Mouse (Mus musculus) intestine, embryonic 14.5 days (tissue): Measurements from ENCODE around the gene Tcf12. TPM values are rescaled to one million over a fixed set of nuclear protein-coding genes. Genes with fewer than 3 reads are reported as not detected.

Experiments
- ATAC-seq: fragments of 200-750 bp; cut with Nextera tagmentation; replicated peaks from 2 replicates; pipeline ENCODE4 v1.8.0; 2017; ENCODE audit warnings: low read depth, moderate number of reproducible peaks, moderate TSS enrichment, moderate library complexity; ENCODE audit not compliant: low FRiP score, low TSS enrichment
- DNase-seq: peaks from one replicate; pipeline ENCODE4 v3.0.0-alpha.2; 2018; ENCODE audit warnings: low spot score
- H3K27ac ChIP-seq: fragments of 300-500 bp; sonication (generic); 2 replicates; pipeline ENCODE4 v1.5.1; 2014; ENCODE audit warnings: low read depth, mild to moderate bottlenecking, control low read depth
- H3K27me3 ChIP-seq: fragments of 300-500 bp; sonication (generic); replicated peaks from 2 replicates; pipeline ENCODE4 v1.6.1; 2014; ENCODE audit warnings: low read length, control low read depth; ENCODE audit not compliant: control insufficient read depth, insufficient read depth
- H3K36me3 ChIP-seq: fragments of 300-500 bp; sonication (generic); 2 replicates; pipeline ENCODE4 v1.6.1; 2014; ENCODE audit warnings: low read length, control low read depth; ENCODE audit not compliant: control insufficient read depth, insufficient read depth
- H3K4me1 ChIP-seq: fragments of 300-500 bp; sonication (generic); replicated peaks from 2 replicates; pipeline ENCODE4 v1.6.1; 2014; ENCODE audit warnings: low read length, control low read depth, mixed read lengths; ENCODE audit not compliant: control insufficient read depth, insufficient read depth
- H3K4me2 ChIP-seq: fragments of 300-500 bp; sonication (generic); 2 replicates; pipeline ENCODE4 v1.6.1; 2014; ENCODE audit warnings: low read length
- H3K4me3 ChIP-seq: fragments of 300-500 bp; sonication (generic); 2 replicates; pipeline ENCODE4 v1.5.1; 2014; ENCODE audit warnings: low read depth, low read length, control low read depth, mixed read lengths
- H3K9ac ChIP-seq: fragments of 300-500 bp; sonication (generic); 2 replicates; pipeline ENCODE4 v1.6.1; 2014; ENCODE audit warnings: mild to moderate bottlenecking, low read length
- H3K9me3 ChIP-seq: fragments of 300-500 bp; sonication (generic); 2 replicates; pipeline ENCODE4 v1.6.1; 2016; ENCODE audit warnings: low read length, control low read depth; ENCODE audit not compliant: control insufficient read depth
- WGBS: fragments of 180-500 bp; shearing (Covaris S2); extraction: QIAGEN DNeasy Blood & Tissue Kit; methylation state at CpG from one replicate; pipeline ENCODE4 v1.1.7; 2014; 5-methylcytosine and 5-hydroxymethylcytosine counted together
- polyA plus RNA-seq: library from polyadenylated mRNA; unstranded; fragments of >200 nt; fragmentation: Nextera tagmentation; extraction: Ambion mirVana; gene quantifications from 2 replicates; pipeline ENCODE4 v1.2.1, GENCODE M21; 2014

The Tcf12 gene
- polyA plus RNA-seq, 1 experiment from 2014 or later = 57.5 TPM

- whole genome bisulfite sequencing = 71% methylated on average over 3 of the region's 3 CpGs
- Histone ChIP-seq H3K4me3 (no peak overlapping the region), H3K27ac (no peak overlapping the region), H3K27me3 (no peaks in the 10 kb centered on the region), H3K4me2 (no peak overlapping the region), H3K9me3 (no peaks in the 10 kb centered on the region), H3K9ac (no peak overlapping the region), H3K4me1 (0 out of 2 replicates have a peak, but pooled peaks cover 9% of the 10 kb centered on the region), H3K36me3 (no peaks in the 10 kb centered on the region)
- no peak for DNase-seq
- no peak for ATAC-seq
Observed at GRCm38 (mm10) chr9:72021512-72021911, 90.2 kb downstream of the Tcf12 start.

- Histone ChIP-seq H3K4me2 (no peak overlapping the region), H3K4me1 (no peaks in the 10 kb centered on the region), H3K36me3 (no peaks in the 10 kb centered on the region), H3K9ac (no peak overlapping the region), H3K9me3 (no peaks in the 10 kb centered on the region), H3K27me3 (no peaks in the 10 kb centered on the region), H3K27ac (no peak overlapping the region), H3K4me3 (no peak overlapping the region)
- 97% methylated on average over 1 of the region's 1 CpGs for WGBS
- ATAC-seq = no peak
- no peak for DNase-seq
Observed at GRCm38 (mm10) chr9:72016021-72016420, 95.7 kb downstream of the Tcf12 start.

GRCm38 (mm10) chr9:72014585-72015381 lies 96.9 kb downstream of the Tcf12 start:
- WGBS = 77% methylated on average over 4 of the region's 4 CpGs
- Histone ChIP-seq H3K27me3 (no peaks in the 10 kb centered on the region), H3K4me3 (no peak overlapping the region), H3K4me2 (no peak overlapping the region), H3K36me3 (no peaks in the 10 kb centered on the region), H3K4me1 (no peaks in the 10 kb centered on the region), H3K9ac (no peak overlapping the region), H3K27ac (no peak overlapping the region), H3K9me3 (no peaks in the 10 kb centered on the region)
- ATAC-seq = no peak
- no peak for DNase-seq

GRCm38 (mm10) chr9:72013541-72013940 lies 98.1 kb downstream of the Tcf12 start:
- no peaks in the 10 kb centered on the region for H3K36me3 ChIP-seq
- H3K9me3 ChIP-seq = no peaks in the 10 kb centered on the region
- no peak overlapping the region for H3K4me3 ChIP-seq
- no peaks in the 10 kb centered on the region for H3K27me3 ChIP-seq
- WGBS = 83% methylated on average over 1 of the region's 1 CpGs
- H3K4me1 ChIP-seq = no peaks in the 10 kb centered on the region
- DNase-seq = no peak
- H3K4me2 ChIP-seq = no peak overlapping the region
- ATAC-seq = no peak
- H3K27ac ChIP-seq = no peak overlapping the region
- no peak overlapping the region for H3K9ac ChIP-seq

GRCm38 (mm10) chr9:72008634-72009033 lies 103.0 kb downstream of the Tcf12 start:
- ATAC-seq (no peak), DNase-seq (no peak)
- no peak overlapping the region for H3K27ac ChIP-seq
- no peak overlapping the region for H3K4me2 ChIP-seq
- no peaks in the 10 kb centered on the region for H3K27me3 ChIP-seq
- H3K4me1 ChIP-seq = no peaks in the 10 kb centered on the region
- H3K9ac ChIP-seq = no peak overlapping the region
- no peak overlapping the region for H3K4me3 ChIP-seq
- H3K36me3 ChIP-seq = no peaks in the 10 kb centered on the region
- H3K9me3 ChIP-seq = no peaks in the 10 kb centered on the region
- 79% methylated on average over 1 of the region's 1 CpGs for WGBS

- Histone ChIP-seq H3K9me3 (no peaks in the 10 kb centered on the region), H3K27ac (no peak overlapping the region), H3K9ac (no peak overlapping the region), H3K4me3 (no peak overlapping the region), H3K36me3 (no peaks in the 10 kb centered on the region), H3K4me1 (0 out of 2 replicates have a peak, but pooled peaks cover 3% of the 10 kb centered on the region), H3K27me3 (no peaks in the 10 kb centered on the region), H3K4me2 (no peak overlapping the region)
- no peak for ATAC-seq
- 63% methylated on average over 3 of the region's 3 CpGs for WGBS
- DNase-seq = no peak
Observed at GRCm38 (mm10) chr9:71991147-71991546, 120.5 kb downstream of the Tcf12 start.

- DNase-seq (no peak), ATAC-seq (no peak)
- H3K36me3 ChIP-seq = no peaks in the 10 kb centered on the region
- no peak overlapping the region for H3K27ac ChIP-seq
- no peak overlapping the region for H3K9ac ChIP-seq
- H3K4me3 ChIP-seq = no peak overlapping the region
- H3K4me1 ChIP-seq = 0 out of 2 replicates have a peak, but pooled peaks cover 3% of the 10 kb centered on the region
- WGBS = 66% methylated on average over 1 of the region's 1 CpGs
- H3K4me2 ChIP-seq = no peak overlapping the region
- H3K9me3 ChIP-seq = no peaks in the 10 kb centered on the region
- no peaks in the 10 kb centered on the region for H3K27me3 ChIP-seq
Observed at GRCm38 (mm10) chr9:71990376-71990775, 121.3 kb downstream of the Tcf12 start.

GRCm38 (mm10) chr9:71989663-71990062 lies 122.0 kb downstream of the Tcf12 start:
- Histone ChIP-seq H3K9me3 (no peaks in the 10 kb centered on the region), H3K4me1 (0 out of 2 replicates have a peak, but pooled peaks cover 3% of the 10 kb centered on the region), H3K27ac (no peak overlapping the region), H3K9ac (no peak overlapping the region), H3K36me3 (no peaks in the 10 kb centered on the region), H3K4me2 (no peak overlapping the region), H3K27me3 (no peaks in the 10 kb centered on the region), H3K4me3 (no peak overlapping the region)
- DNase-seq (no peak), ATAC-seq (no peak)
- WGBS = 68% methylated on average over 1 of the region's 1 CpGs

GRCm38 (mm10) chr9:71986716-71987115 lies 125.0 kb downstream of the Tcf12 start:
- Histone ChIP-seq H3K9me3 (no peaks in the 10 kb centered on the region), H3K27ac (no peak overlapping the region), H3K4me3 (no peak overlapping the region), H3K4me1 (0 out of 2 replicates have a peak, but pooled peaks cover 3% of the 10 kb centered on the region), H3K27me3 (no peaks in the 10 kb centered on the region), H3K9ac (no peak overlapping the region), H3K36me3 (no peaks in the 10 kb centered on the region), H3K4me2 (no peak overlapping the region)
- 100% methylated on average over 2 of the region's 2 CpGs for WGBS
- ATAC-seq (no peak), DNase-seq (no peak)
